Mouse (Mus musculus) skeletal muscle tissue, postnatal 0 days (tissue): ENCODE data around the gene Serac1. TPM values are rescaled to one million over a fixed set of nuclear protein-coding genes. Genes with fewer than 3 reads are reported as not detected.

Source experiments
- polyA plus RNA-seq: library from polyadenylated mRNA; unstranded; fragments of >200 nt; fragmentation: Nextera tagmentation; extraction: Ambion mirVana; gene quantifications from 2 replicates; pipeline ENCODE4 v1.2.1, GENCODE M21; 2015

Serac1 gene
- polyA plus RNA-seq, result 6.6 and 8.1 TPM in 2 replicates

GRCm38 (mm10) chr17:6079287-6080122, at the start of gene Serac1, which contains the start of gene Gtf2h5:
Gene Serac1, minus strand, starts transcription at chr17:6079741.
Gene Gtf2h5, plus strand, starts transcription at chr17:6079786.

GRCm38 (mm10) chr17:6106361-6107014, 26.9 kb upstream of the Serac1 start, which contains the start of gene Tulp4:
Gene Tulp4, plus strand, starts transcription at chr17:6106437.

Other genes starting within 250 kb of the Serac1 start
- 14.7 and 19.5 TPM in 2 replicates for gene Snx9, start 238.4 kb downstream of the Serac1 start, polyA plus RNA-seq
- gene Synj2, start 138.5 kb downstream of the Serac1 start, polyA plus RNA-seq, result 8.4 and 12.3 TPM in 2 replicates
- gene Gtf2h5, start within 50 bp of the Serac1 start, polyA plus RNA-seq, result 147 and 156 TPM in 2 replicates
- 45.3 and 49.1 TPM in 2 replicates for gene Tulp4, start 26.7 kb upstream of the Serac1 start, polyA plus RNA-seq
- 7.1 and 7.8 TPM in 2 replicates for gene Tmem181a, start 177.1 kb upstream of the Serac1 start, polyA plus RNA-seq
- gene Dynlt1a, start 237.8 kb upstream of the Serac1 start, polyA plus RNA-seq, result 5.0 and 7.2 TPM in 2 replicates